Mouse (Mus musculus) G1E (cell line): ENCODE data around the gene Tsks. TPM values are rescaled to one million over a fixed set of nuclear protein-coding genes. Genes with fewer than 3 reads are reported as not detected.

ENCODE experiments used
- ATAC-seq: 2 replicates; pipeline ENCODE4 v1.8.0; 2016; ENCODE audit warnings: mild to moderate bottlenecking; ENCODE audit not compliant: insufficient number of reproducible peaks, poor library complexity, low FRiP score, severe bottlenecking; ENCODE audit errors: extremely low read depth
- DNase-seq: peaks from one replicate; pipeline ENCODE4 v3.0.0; 2012; ENCODE audit warnings: low spot score
- H3K27me3 ChIP-seq: 2 replicates; pipeline ENCODE4 v1.6.1; 2012; ENCODE audit warnings: mild to moderate bottlenecking, low read length, inconsistent platforms; ENCODE audit not compliant: insufficient read depth
- H3K36me3 ChIP-seq: replicated peaks from 2 replicates; pipeline ENCODE3; 2012; ENCODE audit warnings: mild to moderate bottlenecking, inconsistent platforms
- H3K4me1 ChIP-seq: 2 replicates; pipeline ENCODE4 v1.6.1; 2012; ENCODE audit warnings: low read depth, low read length, inconsistent platforms, mixed read lengths; ENCODE audit not compliant: insufficient read depth
- H3K4me3 ChIP-seq: 2 replicates; pipeline ENCODE4 v1.5.1; 2012; ENCODE audit warnings: low read depth, mild to moderate bottlenecking, inconsistent platforms, low read length, moderate library complexity, mixed read lengths
- H3K9me3 ChIP-seq: replicated peaks from 2 replicates; pipeline ENCODE4 v1.6.1; 2012; ENCODE audit warnings: inconsistent platforms
- CTCF ChIP-seq: IDR thresholded peaks from 2 replicates; pipeline ENCODE4 v1.5.1; 2012; ENCODE audit warnings: low read depth, low read length, inconsistent platforms, mixed read lengths
- GATA1 ChIP-seq: IDR thresholded peaks from 2 replicates; pipeline ENCODE4 v1.6.1; 2012; ENCODE audit warnings: borderline replicate concordance, low read length, inconsistent platforms, mixed read lengths
- GATA2 ChIP-seq: IDR thresholded peaks from 2 replicates; pipeline ENCODE4 v1.6.1; 2012; ENCODE audit warnings: low read depth, low read length, inconsistent platforms, borderline replicate concordance
- POLR2AphosphoS5 ChIP-seq: IDR thresholded peaks from 2 replicates; pipeline ENCODE4 v1.6.1; 2012; ENCODE audit warnings: low read depth, low read length, inconsistent platforms; ENCODE audit not compliant: insufficient replicate concordance
- TAL1 ChIP-seq: conservative IDR thresholded peaks from 2 replicates; pipeline ENCODE4 v1.6.1; 2012; ENCODE audit warnings: low read depth, low read length, inconsistent platforms, mixed read lengths
- polyA plus RNA-seq: library from polyadenylated mRNA; stranded (reverse); fragments of >175 nt; gene quantifications from 2 replicates; pipeline ENCODE4 v1.2.3, GENCODE M21; 2012
- total RNA-seq, 2 experiments: library from RNA; stranded (forward) in 1 of 2; stranded (reverse) in 1 of 2; fragments of 200-1000 nt in 1 of 2; fragments of >200 nt in 1 of 2; fragmentation: Nextera tagmentation in 1 of 2; gene quantifications; 2 replicates each; pipeline ENCODE4 v1.2.3; 2014 to 2017

Gene Tsks
- total and polyA plus RNA-seq, 3 experiments, result 0.29 TPM; not detected in 2

DNA sequence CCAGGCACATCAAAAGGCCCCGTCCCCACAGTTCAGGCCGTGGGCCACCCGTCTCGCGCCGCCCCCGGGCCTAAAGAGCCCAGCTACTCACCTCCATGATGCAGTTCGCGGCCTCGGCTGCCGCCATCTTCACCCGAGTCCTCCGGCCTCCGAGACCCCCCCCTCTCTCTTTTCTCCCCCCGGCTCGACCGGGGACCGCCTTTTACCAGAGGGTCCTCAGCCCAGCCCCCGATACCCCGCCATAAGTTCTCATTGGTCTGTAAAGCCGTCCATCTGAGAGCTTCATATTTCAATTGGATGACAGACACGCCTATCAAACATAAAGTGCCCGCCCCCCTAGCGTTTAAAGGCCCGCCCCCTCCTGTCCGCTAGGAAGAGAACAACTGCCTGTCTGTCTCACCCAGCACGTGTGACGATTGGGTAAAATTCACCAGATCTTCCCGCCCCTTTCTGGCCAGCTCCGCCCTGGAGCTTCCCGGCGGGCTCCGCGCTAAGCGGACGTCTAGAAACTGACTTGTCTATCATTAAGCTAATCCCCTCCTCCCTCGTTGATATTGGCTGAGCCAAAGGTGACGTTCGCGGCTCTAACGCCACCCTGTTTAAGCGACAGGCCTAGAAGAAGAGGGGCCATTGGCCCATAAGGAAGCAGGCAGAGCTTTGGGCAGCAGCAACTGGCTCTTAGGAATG, 43.3 kb downstream of the Tsks start, which contains the start of gene Prmt1:
TSS of gene Prmt1 (minus strand) at position 377 of the 687 bp plus-strand sequence.
- TF ChIP-seq GATA2, result no peak
- no peak for TF ChIP-seq CTCF
- TF ChIP-seq TAL1, result no peak
- no peak for TF ChIP-seq POLR2AphosphoS5
- H3K36me3 ChIP-seq, result peaks cover 68% of the 10 kb centered on the region
- H3K27me3 ChIP-seq, result no peaks in the 10 kb centered on the region
- no peaks in the 10 kb centered on the region for H3K9me3 ChIP-seq
- DNase-seq (peak; percentile 99), ATAC-seq (peak; percentile 89)
- peak within 1 kb of the TSS; percentile 98 for H3K4me3 ChIP-seq
- peaks cover 64% of the 10 kb centered on the region for H3K4me1 ChIP-seq

DNA sequence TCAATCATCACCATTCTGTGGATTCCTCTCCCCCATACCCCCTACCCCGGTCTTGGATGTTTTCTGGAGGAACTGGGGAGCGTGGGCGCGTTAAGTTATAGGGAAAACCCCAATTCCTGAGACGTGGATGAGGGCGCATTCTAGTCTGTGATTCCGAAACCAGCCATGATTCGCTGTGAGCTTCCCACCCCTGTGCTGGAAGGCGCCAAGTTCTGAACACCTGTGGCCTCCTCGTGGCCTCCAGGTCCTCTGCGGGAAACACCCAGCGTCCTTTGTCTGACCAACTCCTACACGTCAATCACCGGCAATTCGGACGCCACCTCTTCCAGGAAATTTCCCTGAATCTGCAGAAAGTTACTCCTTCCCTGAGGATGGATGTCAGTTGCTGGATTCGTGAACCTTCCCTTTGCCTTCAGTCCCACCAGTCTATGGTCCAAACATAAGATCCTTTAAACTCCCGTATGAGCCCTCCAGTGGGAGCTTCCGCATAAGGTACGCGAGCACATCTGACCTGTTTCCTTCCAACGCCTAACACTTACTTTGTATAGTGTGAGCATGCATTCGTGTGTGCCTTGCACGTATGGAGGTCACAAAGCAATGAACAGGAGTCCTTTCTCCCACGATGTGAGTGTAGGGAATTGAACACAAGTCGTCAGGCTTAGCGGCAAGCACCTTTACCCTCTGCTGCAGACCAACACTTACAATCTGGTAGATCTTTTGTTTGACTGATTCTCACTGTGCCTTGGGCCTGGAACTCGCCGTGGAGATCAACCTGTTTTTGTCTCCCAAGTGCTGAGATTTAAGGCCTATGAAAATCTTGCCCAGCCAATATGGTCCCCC, 44.1 kb downstream of the Tsks start:
- H3K4me1 ChIP-seq, result peaks cover 59% of the 10 kb centered on the region
- ATAC-seq, result no peak

DNA sequence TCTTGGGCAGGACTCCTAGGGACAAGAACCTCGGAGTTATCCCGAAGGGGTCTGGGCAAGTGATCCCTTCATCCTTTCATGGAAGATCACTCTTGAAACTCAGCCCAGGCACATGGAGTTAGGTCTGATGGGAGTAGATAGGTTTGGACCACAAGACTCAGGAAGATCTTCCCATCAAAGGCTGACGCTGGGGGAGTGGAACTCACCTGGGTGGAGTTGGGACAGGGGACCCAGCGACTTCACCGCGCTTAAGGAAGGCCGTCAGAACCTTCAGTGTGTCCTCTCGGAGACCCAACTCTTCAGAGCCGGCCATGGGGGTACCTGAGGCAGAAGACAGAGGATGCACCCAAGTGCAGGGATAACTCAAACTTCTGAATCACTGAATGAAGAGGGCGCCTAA, 53.7 kb downstream of the Tsks start:
- Histone ChIP-seq H3K4me3 (peak overlapping the region; percentile 75), H3K27me3 (no peaks in the 10 kb centered on the region), H3K36me3 (peaks cover 80% of the 10 kb centered on the region), H3K9me3 (no peaks in the 10 kb centered on the region), H3K4me1 (peaks cover 66% of the 10 kb centered on the region)
- ATAC-seq (no peak), DNase-seq (no peak)
- TF ChIP-seq GATA1 (no peak), GATA2 (no peak), POLR2AphosphoS5 (no peak)

More for the DNA sequence above, 44.1 kb downstream of the Tsks start:
- no peaks in the 10 kb centered on the region for H3K9me3 ChIP-seq
- H3K4me3 ChIP-seq, result peak overlapping the region; percentile 77
- peaks cover 68% of the 10 kb centered on the region for H3K36me3 ChIP-seq
- no peaks in the 10 kb centered on the region for H3K27me3 ChIP-seq
- TF ChIP-seq TAL1 (no peak), POLR2AphosphoS5 (0 out of 2 replicates have a peak, but pooled peaks have one; percentile 37)
- DNase-seq, result no peak

DNA sequence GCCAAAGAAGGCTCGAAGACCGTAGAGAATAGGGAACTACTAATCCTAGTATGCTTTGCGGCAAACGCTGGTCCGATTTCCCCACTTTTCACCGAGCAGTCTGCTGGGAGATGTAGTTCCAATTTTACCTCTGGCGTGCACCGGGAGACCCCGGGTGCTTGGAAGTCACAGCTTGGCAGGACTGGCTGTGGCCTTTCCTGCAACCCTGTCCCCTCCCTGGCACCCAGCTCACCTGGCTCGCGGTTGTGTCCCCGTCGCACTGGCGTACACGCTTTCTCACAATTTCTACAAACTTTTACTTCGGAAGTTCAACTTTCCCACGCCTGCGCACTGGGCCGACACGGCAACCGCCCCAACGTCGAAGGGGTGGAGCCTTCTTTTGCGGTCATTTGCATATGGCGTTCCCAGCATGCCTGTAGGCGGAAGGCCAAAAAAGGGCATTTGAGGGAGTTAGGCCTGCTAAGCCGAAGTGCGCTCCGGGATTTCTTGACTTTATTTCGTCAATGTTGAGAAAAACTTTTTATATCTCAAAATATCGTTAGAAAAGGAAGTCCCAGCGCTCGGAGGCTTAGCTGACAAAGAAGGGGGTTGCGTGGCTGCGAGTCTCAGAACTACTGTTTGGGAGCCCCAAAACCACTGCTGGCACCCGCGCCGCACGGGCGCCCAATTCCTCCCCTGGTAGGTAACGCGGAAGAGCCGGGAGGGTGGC, 54.4 kb downstream of the Tsks start, which contains the start of gene Irf3:
TSS of gene Irf3 (plus strand) at position 418 of the 709 bp plus-strand sequence.
- H3K36me3 ChIP-seq, result peaks cover 80% of the 10 kb centered on the region
- ATAC-seq, result peak; percentile 81

DNA sequence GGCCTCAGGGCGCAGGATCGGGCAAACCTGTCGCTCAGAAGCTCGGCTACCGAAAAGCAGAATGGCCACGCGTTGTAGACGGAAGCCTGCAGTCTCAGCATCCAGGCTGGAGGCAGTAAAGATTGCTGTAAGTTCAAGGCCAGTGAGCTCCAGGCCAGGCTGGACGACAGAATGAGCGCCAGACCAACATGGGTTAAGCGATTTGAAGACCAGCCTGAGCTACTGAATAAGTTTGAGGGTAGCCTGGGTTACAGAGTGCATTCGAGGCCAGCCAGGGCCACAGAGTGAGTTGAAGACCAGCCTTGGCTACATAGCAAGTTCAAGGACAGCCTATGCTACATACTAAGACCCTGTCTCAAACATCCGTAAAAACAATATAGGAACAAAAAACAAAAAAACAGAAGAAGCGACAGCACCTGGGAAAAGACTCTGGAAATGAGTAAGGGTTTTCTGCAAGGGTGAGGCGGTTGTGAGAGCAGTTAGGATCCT, 55.0 kb downstream of the Tsks start:
- ATAC-seq (no peak), DNase-seq (no peak)
- H3K27me3 ChIP-seq, result no peaks in the 10 kb centered on the region
- peaks cover 72% of the 10 kb centered on the region for H3K4me1 ChIP-seq
- peaks cover 80% of the 10 kb centered on the region for H3K36me3 ChIP-seq
- no peaks in the 10 kb centered on the region for H3K9me3 ChIP-seq
- H3K4me3 ChIP-seq, result peak overlapping the region; percentile 75
- TF ChIP-seq TAL1 (no peak), GATA2 (no peak), CTCF (no peak), GATA1 (no peak), POLR2AphosphoS5 (no peak)

More for the DNA sequence above, 54.4 kb downstream of the Tsks start, which contains the start of gene Irf3:
- peak within 1 kb of the TSS; percentile 75 for H3K4me3 ChIP-seq
- H3K4me1 ChIP-seq, result peaks cover 70% of the 10 kb centered on the region
- no peaks in the 10 kb centered on the region for H3K9me3 ChIP-seq
- no peaks in the 10 kb centered on the region for H3K27me3 ChIP-seq
- peak; percentile 83 for DNase-seq
- TF ChIP-seq GATA2 (no peak), TAL1 (no peak), POLR2AphosphoS5 (no peak), GATA1 (no peak)

DNA sequence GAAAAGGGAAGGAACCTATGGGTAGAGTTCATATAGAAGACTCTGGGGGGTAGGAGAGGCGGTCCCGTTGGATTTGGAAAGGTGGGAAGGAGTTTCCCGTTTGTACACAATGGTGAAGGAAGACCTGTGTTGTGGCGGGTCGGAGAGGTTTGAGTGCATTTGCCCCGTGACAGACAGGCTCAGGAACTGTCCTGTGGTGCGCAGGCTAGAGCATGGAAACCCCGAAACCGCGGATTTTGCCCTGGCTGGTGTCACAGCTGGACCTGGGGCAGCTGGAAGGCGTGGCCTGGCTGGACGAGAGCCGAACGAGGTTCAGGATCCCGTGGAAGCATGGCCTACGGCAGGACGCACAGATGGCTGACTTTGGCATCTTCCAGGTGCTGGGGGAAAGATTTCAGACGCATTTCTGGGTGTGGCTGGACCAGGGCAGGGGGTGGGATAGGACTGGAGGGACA, 55.5 kb downstream of the Tsks start, which contains the start of gene Bcl2l12:
TSS of gene Bcl2l12 (minus strand) at position 212 of the 455 bp plus-strand sequence.
- no peak for ATAC-seq
- peaks cover 74% of the 10 kb centered on the region for H3K4me1 ChIP-seq
- H3K4me3 ChIP-seq, result peak within 1 kb of the TSS; percentile 75
- DNase-seq, result peak; percentile 56
- peaks cover 80% of the 10 kb centered on the region for H3K36me3 ChIP-seq
- H3K27me3 ChIP-seq, result no peaks in the 10 kb centered on the region
- no peaks in the 10 kb centered on the region for H3K9me3 ChIP-seq
- TF ChIP-seq CTCF (no peak), POLR2AphosphoS5 (no peak), GATA1 (no peak)
